Mouse (Mus musculus): ENCODE measurements at regions not wholly inside any gene's neighbourhood (a gene's known extent, or its start where the extent isn't known, plus 50 kb on each side); places are given as distances from the start of the nearest gene placed in this dataset.

DNA sequence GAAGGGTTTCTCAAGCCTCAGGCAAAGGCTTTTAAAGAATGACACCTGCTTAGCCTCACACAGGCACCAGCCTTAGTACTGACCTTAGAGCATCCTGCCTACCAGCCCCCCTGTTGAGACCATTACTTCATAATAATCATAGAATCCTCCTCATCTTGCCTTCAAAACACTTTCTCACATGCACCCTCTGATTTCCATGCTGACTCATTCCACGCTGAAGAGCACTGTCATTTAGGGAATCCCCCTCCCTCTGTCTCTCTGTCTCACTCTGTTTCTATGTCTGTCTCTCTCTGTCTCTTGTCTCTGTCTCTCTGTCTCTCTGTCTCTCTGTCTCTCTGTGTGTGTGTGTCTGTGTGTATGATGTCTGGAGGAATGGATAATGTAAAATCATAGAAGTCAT is 416.3 kb downstream of the 1700129C05Rik start:
- TF ChIP-seq POLR2A (IDR thresholded peaks at IDR 0.05; ENCODE audit: extremely low read depth, insufficient read depth, low read length) = no peak
- no peak for TF ChIP-seq CTCF (IDR thresholded peaks at IDR 0.05; ENCODE audit: extremely low read depth, insufficient read depth, low read length)
- H3K4me1 ChIP-seq (ENCODE audit: control insufficient read depth, insufficient read depth, low read length) = no peaks in the 10 kb centered on the region
- H3K4me3 ChIP-seq (ENCODE audit: insufficient read depth, low read length) = no peak overlapping the region
- no peak overlapping the region for H3K27ac ChIP-seq (ENCODE audit: insufficient read depth, low read length)

- Histone ChIP-seq H3K4me1 (ENCODE audit: control insufficient read depth, insufficient read depth, low read length) (no peaks in the 10 kb centered on the region), H3K4me3 (ENCODE audit: insufficient read depth, low read length) (no peak overlapping the region), H3K27ac (ENCODE audit: insufficient read depth, low read length) (no peak overlapping the region)
- TF ChIP-seq POLR2A (IDR thresholded peaks at IDR 0.05; ENCODE audit: extremely low read depth, insufficient read depth, low read length) = no peak
- no peak for TF ChIP-seq CTCF (IDR thresholded peaks at IDR 0.05; ENCODE audit: extremely low read depth, insufficient read depth, low read length)
Observed at GRCm38 (mm10) chr14:58714856-58715255, 427.8 kb downstream of the 1700129C05Rik start.

DNA sequence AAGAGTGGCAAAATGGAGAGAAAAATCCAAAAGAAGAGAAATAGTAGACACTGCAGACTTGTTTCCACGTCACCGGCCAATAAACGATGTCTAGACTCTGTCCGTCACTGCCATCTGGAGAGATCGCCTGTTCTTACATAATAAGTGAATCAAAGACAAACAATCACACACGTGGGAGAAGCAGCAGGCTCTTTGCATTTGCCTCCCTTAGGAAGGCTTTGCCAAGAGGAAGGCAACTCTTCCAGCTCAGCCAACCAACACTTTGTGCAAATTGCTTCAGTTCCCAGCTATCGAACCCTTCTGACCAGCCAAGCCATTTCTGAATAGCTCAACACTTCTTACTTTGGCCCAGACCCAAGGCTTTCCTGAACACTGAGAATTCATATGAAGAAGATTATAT is 432.8 kb downstream of the 1700129C05Rik start:
- H3K27ac ChIP-seq (ENCODE audit: insufficient read depth, low read length) = no peak overlapping the region
- no peak overlapping the region for H3K4me3 ChIP-seq (ENCODE audit: insufficient read depth, low read length)
- H3K4me1 ChIP-seq (ENCODE audit: control insufficient read depth, insufficient read depth, low read length) = no peaks in the 10 kb centered on the region
- TF ChIP-seq CTCF (IDR thresholded peaks at IDR 0.05; ENCODE audit: extremely low read depth, insufficient read depth, low read length) = no peak
- TF ChIP-seq POLR2A (IDR thresholded peaks at IDR 0.05; ENCODE audit: extremely low read depth, insufficient read depth, low read length) = no peak

DNA sequence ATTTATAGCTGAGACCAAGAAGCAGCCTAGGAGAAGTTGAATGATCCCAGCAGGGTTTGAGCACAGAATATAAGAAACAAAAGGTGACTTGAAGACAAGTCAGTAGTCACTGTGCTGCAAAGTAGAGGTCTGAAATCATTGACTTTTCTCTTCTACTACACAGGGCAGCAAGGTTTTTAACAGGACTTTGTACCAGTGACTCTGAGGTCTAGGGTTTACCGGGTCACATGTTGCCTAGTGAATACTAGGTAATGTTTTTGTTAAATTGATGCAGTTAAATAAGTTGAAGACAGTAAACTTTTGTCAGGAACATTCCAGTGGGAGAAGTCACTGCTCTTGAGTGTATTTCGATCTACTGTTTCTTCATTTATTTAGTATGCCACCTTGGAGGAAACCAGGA is 433.4 kb downstream of the 1700129C05Rik start:
- H3K4me3 ChIP-seq (ENCODE audit: insufficient read depth, low read length) = no peak overlapping the region
- TF ChIP-seq CTCF (IDR thresholded peaks at IDR 0.05; ENCODE audit: extremely low read depth, insufficient read depth, low read length) = no peak
- no peak for TF ChIP-seq POLR2A (IDR thresholded peaks at IDR 0.05; ENCODE audit: extremely low read depth, insufficient read depth, low read length)
- H3K4me1 ChIP-seq (ENCODE audit: control insufficient read depth, insufficient read depth, low read length) = no peaks in the 10 kb centered on the region
- H3K27ac ChIP-seq (ENCODE audit: insufficient read depth, low read length) = no peak overlapping the region

- no peak overlapping the region for H3K4me3 ChIP-seq (ENCODE audit: insufficient read depth, low read length)
- no peaks in the 10 kb centered on the region for H3K4me1 ChIP-seq (ENCODE audit: control insufficient read depth, insufficient read depth, low read length)
- TF ChIP-seq POLR2A (IDR thresholded peaks at IDR 0.05; ENCODE audit: extremely low read depth, insufficient read depth, low read length) = no peak
- TF ChIP-seq CTCF (IDR thresholded peaks at IDR 0.05; ENCODE audit: extremely low read depth, insufficient read depth, low read length) = peak; percentile 58
- H3K27ac ChIP-seq (ENCODE audit: insufficient read depth, low read length) = no peak overlapping the region
Observed at GRCm38 (mm10) chr14:58701765-58702164, 440.9 kb downstream of the 1700129C05Rik start.

DNA sequence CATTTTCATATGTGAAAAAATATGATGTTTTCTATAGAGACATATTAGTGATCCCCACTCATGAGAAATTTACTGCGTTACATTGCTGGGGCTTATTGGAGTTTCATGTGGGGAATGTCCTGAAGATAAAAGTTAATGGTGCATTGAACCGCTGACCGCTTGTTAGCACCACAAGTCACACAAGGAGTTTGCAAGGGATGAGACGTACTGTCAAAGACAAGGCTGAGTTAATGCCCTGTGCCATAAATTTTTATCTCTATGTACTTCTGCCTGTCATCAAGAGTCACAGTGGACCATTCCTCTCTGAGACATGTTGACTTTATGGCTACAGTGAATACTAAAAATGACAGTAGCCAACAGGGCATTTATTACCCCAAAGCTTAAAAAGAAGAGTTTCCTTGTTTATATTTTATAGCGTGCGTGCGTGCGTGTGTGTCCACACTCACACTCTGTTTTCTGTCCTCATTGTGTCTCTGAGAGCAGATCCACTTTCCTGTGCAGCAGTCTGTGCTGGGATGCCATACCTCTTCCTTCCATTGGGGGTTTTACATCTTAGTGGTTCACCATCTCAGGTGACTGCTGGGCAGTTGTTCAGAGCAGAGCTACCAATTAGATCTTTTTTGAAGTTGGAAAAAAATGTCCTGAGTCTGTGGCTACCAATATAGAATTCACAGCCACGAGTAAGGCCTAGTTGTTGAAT is 451.4 kb downstream of the 1700129C05Rik start:
- Histone ChIP-seq H3K4me3 (ENCODE audit: insufficient read depth, low read length) (no peak overlapping the region), H3K4me1 (ENCODE audit: control insufficient read depth, insufficient read depth, low read length) (no peaks in the 10 kb centered on the region), H3K27ac (ENCODE audit: insufficient read depth, low read length) (no peak overlapping the region)
- TF ChIP-seq CTCF (IDR thresholded peaks at IDR 0.05; ENCODE audit: extremely low read depth, insufficient read depth, low read length) (no peak), POLR2A (IDR thresholded peaks at IDR 0.05; ENCODE audit: extremely low read depth, insufficient read depth, low read length) (no peak)

DNA sequence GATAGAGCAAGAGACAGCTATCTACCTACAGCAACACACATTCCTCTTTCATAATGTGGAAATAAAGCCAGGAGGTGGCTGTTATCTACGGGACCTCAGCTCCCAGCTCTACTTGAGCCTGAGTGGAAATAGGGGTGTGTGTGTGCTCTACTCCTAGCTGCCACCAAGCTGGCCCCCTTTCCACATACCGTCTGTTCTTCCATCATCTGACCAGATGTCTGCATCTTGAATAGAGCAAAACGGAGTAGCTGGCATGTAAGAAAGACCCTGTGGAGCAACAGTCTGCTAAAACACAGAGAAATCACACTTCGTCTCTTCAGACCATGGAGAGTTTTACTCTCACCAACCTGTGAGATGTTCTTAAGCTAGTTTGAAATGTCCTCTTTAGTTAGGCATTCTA is 454.9 kb downstream of the 1700129C05Rik start:
- Histone ChIP-seq H3K27ac (ENCODE audit: insufficient read depth, low read length) (no peak overlapping the region), H3K4me1 (ENCODE audit: control insufficient read depth, insufficient read depth, low read length) (no peaks in the 10 kb centered on the region), H3K4me3 (ENCODE audit: insufficient read depth, low read length) (no peak overlapping the region)
- TF ChIP-seq POLR2A (IDR thresholded peaks at IDR 0.05; ENCODE audit: extremely low read depth, insufficient read depth, low read length) = no peak
- TF ChIP-seq CTCF (IDR thresholded peaks at IDR 0.05; ENCODE audit: extremely low read depth, insufficient read depth, low read length) = no peak

DNA sequence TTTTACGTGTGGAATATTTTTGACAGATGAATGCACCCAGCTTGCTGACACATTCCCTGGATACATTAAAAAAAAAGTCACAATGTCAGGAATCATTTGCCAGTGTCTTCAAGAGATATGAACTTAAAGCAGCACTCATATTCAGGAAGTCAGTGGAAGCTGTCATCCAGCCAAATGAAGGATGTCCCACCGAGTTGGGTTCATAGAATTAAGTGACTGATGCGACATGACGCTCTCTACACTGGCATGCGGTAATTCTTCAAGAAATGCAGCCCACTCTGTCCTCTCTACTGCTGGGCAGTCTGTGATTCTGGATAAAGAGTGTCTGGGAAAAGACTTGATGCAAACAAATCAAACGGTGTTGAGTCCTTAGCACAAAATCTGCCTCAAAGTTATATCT is 463.9 kb downstream of the 1700129C05Rik start:
- Histone ChIP-seq H3K4me3 (ENCODE audit: insufficient read depth, low read length) (no peak overlapping the region), H3K4me1 (ENCODE audit: control insufficient read depth, insufficient read depth, low read length) (no peaks in the 10 kb centered on the region), H3K27ac (ENCODE audit: insufficient read depth, low read length) (no peak overlapping the region)
- no peak for TF ChIP-seq POLR2A (IDR thresholded peaks at IDR 0.05; ENCODE audit: extremely low read depth, insufficient read depth, low read length)
- TF ChIP-seq CTCF (IDR thresholded peaks at IDR 0.05; ENCODE audit: extremely low read depth, insufficient read depth, low read length) = no peak

GRCm38 (mm10) chr14:58678126-58678656 is 464.5 kb downstream of the 1700129C05Rik start:
- Histone ChIP-seq H3K27ac (ENCODE audit: insufficient read depth, low read length) (no peak overlapping the region), H3K4me1 (ENCODE audit: control insufficient read depth, insufficient read depth, low read length) (no peaks in the 10 kb centered on the region), H3K4me3 (ENCODE audit: insufficient read depth, low read length) (no peak overlapping the region)
- no peak for TF ChIP-seq POLR2A (IDR thresholded peaks at IDR 0.05; ENCODE audit: extremely low read depth, insufficient read depth, low read length)
- no peak for TF ChIP-seq CTCF (IDR thresholded peaks at IDR 0.05; ENCODE audit: extremely low read depth, insufficient read depth, low read length)

DNA sequence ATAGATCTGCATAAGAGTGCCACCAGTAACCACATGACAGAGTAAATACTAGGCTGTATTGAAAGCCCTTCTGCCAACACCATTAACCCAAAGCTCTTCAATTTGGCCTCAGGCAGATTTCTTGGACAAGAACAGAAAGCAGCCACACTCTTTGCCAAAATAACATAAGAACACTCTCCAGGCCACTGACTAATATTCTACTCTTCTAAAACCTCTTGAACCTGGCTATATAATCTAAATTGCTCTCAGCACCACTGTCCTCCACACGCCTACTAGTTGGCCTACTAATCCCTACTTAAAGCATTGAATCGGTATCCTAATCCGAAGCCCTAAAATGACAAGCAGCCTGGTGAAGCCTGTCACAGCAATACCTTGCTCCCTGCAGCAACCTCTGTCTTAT is 467.5 kb downstream of the 1700129C05Rik start:
- H3K27ac ChIP-seq (ENCODE audit: insufficient read depth, low read length) = no peak overlapping the region
- no peak overlapping the region for H3K4me3 ChIP-seq (ENCODE audit: insufficient read depth, low read length)
- H3K4me1 ChIP-seq (ENCODE audit: control insufficient read depth, insufficient read depth, low read length) = no peaks in the 10 kb centered on the region
- TF ChIP-seq CTCF (IDR thresholded peaks at IDR 0.05; ENCODE audit: extremely low read depth, insufficient read depth, low read length) (no peak), POLR2A (IDR thresholded peaks at IDR 0.05; ENCODE audit: extremely low read depth, insufficient read depth, low read length) (no peak)
